Mouse (Mus musculus): ENCODE data around the gene Cpne1. TPM values are rescaled to one million over a fixed set of nuclear protein-coding genes. Genes with fewer than 3 reads are reported as not detected.

Gene Cpne1
- total RNA-seq, 2 experiments from 2014 or later: 14.7 to 34.2 TPM

DNA sequence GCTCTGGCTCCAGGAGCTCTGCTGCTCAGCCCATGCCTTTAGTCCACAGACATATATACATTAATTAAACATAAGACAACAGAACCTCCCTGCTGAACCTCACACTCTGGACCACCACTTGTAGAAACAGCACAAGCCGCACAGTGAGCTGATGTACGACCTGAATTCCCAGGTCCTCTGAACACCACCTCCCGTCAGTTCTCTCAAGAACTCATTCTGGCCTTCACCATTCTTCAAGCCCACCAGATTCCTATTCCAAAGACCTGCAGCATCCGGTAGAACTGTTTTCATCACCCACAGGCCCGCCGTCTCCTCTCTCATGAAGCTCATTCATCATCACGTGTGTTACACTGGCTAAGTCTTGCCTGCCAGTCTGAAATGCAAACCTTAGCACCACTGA, 31.4 kb downstream of the Cpne1 start:
- ATAC-seq (replicated peaks; ENCODE audit: poor library complexity, severe bottlenecking): no peak

DNA sequence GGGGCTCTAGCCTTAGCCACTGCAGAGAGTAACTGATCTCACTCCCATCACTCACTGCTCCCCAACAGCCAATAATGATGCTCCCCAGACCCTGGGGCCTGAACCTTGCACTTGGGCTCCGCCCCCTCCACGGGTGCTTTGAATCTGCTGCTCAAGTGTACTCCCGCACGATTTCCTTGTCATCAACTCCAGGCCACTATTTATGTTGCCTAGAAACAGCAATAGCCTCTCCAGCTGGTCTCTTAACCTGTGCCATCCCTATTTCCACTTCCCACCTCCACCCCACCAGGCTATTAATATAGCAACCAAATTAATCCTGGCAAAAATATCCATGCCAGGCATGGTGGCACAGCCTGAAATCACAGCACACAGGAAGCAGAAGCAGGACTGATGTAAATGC, 32.1 kb downstream of the Cpne1 start:
- ATAC-seq (replicated peaks; ENCODE audit: poor library complexity, severe bottlenecking): 0 out of 2 replicates have a peak, but pooled peaks have one; percentile 17

DNA sequence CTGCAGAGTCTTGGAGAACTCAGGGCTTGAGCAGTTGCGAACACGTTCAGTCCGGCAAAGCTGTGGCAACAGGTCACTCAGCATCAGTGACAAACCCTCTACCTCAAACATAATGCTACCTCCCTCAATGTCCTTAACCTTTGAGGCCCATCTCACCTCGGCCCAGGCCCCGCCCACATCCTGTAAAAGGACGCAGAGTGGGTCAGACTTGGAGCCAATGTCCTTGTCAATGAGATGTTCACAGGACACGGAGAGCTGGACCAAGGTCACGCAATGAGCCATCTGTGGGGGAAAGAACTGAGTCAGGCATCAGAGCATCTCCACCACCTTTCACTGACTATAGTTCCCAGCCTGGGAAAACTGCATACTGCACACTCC, 32.6 kb downstream of the Cpne1 start:
- no peak for ATAC-seq (replicated peaks; ENCODE audit: poor library complexity, severe bottlenecking)

DNA sequence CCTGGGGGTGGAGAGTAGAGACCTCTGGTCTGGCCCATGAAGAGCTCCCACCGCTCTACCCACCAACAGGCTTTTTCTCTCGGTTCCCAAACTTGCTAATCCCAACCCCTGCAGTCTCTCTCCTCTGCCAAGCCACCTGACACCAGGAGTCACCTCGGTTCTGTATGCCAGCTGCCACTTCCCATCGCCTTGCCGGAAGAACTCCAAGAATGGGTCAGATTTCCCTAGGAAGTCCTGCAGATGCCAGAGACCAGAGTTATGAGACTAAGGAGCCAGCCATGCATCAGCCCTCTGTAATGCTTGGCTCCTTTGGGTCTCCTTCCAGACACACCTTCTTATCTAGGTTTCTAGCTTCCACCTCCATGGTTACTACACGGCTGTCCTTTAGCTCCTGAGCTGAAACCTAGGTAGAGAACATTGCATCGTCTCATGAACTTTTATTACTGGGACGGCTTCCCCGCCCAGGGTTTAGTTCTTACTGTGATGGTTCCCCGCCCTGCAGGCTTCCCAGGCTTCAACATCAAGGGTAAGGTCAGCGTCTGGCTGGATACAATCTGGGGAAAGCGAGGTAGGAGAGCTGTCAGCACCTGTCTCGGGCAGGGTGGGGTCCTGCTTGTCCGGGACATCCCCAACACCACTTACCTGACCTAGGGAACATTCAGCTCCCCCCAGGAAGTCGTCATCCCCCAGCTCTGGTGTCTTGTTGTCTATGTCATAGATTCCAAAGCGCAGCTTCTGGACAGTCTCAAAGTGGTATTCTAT, 33.2 kb downstream of the Cpne1 start:
- no peak for ATAC-seq (replicated peaks; ENCODE audit: poor library complexity, severe bottlenecking)

DNA sequence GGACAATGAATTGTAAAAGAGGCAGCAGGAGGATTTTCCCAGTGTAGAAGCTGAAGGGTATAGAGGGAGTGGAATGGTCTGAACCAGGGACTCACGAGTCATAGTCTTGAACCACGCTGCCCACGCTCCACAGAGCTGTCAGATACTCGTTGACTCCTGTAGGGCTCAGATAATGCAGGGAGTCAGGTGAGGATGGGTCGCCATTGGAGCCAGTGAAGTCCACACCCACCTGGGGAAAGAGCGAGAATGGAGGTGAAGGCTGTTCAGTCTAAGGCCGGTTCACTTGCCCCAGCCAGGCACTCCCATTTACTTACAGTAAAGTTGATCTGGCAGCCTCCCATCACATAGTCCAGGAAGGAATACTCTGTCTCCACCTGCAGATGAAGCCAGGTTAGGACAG, 34.3 kb downstream of the Cpne1 start:
- ATAC-seq (replicated peaks; ENCODE audit: poor library complexity, severe bottlenecking): no peak

DNA sequence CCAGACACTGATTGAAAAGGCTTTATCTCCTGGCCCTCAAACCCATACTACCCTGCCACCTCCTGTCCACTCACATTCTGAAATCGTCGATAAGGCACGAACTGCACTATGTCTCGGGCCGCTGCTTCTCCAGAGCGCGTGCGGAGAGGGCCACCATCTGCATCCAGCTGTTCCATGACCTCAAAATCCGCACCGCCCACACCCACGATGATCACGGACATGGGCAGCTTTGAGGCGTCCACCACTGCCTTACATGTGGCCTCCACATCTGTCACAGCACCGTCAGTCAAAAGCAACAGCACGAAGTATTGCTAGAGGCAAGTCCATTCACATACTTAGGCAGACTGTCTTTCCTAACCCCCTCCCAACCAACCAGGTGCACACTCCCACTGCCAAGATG, 38.0 kb downstream of the Cpne1 start:
- no peak for ATAC-seq (replicated peaks; ENCODE audit: poor library complexity, severe bottlenecking)

DNA sequence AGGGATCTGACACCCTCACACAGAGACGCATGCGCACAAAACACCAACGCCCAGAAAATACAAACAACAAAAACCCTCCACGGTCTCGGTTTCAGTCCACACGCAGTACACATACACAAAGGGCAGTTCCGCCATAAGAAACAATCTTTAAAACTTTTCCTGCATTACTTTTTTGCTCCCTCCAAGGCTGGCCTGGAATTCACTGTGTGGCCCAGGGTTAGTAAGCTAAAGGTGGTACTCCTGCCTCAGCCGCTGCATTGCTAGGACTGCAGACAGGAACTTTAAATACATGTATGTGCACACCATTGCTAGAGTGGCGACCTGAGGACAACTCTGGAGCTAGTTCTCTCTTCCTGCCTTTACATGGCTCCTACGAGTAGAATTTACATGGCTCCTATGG, 40.5 kb downstream of the Cpne1 start:
- ATAC-seq (replicated peaks; ENCODE audit: poor library complexity, severe bottlenecking): no peak

DNA sequence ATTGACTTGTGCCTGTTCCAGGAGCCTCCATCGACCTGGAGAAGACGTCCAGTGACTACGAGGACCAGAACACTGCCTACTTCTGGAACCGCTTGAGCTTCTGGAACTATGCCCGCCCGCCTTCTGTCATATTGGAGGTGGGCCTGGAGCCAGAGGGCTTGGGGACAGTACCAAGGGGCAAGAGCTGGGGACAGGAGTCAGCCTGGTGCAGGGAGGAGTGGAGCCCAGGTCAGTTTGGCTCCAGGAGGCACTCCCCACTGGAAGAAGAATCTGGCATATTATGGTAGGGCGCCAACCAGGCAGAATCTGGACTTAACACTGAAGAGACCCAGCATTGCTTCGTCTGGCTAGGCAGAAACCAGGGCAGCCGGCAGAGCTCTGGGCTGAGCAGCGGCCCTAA, 43.8 kb downstream of the Cpne1 start:
- no peak for ATAC-seq (replicated peaks; ENCODE audit: poor library complexity, severe bottlenecking)

DNA sequence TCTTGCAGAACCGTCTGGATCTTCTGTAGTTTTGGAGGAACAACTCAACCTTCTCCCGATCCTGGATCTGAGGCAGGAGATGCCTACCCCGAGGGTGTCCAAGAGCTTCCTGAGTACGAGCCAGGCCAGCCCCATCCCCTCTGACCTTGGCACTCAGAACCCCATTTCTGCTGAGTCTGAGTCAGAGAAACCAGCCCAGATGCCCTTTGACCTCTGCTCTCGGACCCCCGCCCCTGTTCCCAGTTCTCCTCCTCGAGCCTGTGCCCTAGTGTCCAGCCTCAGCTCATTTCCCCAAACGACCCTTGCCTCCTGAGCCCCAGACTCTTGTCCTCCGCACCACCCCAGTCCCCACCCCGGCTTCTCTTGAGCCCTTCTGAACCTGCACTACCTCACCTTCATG, 45.6 kb downstream of the Cpne1 start:
- no peak for ATAC-seq (replicated peaks; ENCODE audit: poor library complexity, severe bottlenecking)

DNA sequence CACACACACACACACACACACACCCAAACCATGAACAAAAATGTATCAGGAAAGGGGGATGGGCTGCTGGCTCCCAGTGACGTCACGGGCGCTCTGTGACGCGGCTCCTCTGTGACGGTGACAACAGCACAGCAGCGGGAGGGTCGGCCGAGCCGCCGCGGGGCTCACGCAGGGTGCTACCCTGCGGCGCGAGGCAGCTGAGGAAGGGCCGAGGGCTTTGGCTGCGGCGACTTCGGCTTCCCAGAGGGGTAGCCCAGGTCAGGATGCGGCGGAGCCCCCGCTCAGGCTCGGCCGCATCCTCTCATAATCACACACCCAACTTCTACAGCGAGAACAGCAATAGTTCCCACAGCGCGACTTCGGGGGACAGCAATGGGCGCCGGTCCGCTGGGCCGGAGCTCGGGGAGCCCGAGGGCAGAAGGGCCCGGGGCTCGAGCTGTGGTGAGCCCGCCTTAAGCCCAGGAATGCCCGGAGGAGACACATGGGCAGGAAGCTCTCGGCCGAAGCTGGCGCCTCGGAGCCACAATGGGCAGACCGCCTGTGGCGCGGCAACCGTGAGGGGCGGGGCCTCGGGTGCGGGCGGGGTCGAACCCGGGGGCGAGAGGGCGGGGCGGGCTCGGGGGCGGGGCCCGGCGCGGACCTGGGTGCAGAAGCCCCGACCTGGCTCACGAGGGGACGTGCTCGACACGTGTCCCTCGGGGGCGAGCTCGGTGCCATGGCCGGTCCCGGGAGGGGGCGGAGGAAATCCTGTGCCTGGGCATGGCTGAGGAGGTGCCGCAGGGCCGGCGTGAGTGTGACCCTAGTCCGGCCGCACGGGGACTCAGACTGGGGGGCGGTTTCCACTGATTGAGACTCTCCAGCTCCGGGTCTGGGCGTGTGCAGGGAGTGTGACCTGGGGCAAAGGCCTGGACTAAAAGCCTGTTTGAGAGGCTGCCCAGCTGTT, 46.4 kb downstream of the Cpne1 start, which contains the start of gene Spag4:
Gene Spag4, plus strand, starts transcription at position 77 of the 943 bp plus-strand sequence.
- peak; percentile 80 for ATAC-seq (replicated peaks; ENCODE audit: poor library complexity, severe bottlenecking)

DNA sequence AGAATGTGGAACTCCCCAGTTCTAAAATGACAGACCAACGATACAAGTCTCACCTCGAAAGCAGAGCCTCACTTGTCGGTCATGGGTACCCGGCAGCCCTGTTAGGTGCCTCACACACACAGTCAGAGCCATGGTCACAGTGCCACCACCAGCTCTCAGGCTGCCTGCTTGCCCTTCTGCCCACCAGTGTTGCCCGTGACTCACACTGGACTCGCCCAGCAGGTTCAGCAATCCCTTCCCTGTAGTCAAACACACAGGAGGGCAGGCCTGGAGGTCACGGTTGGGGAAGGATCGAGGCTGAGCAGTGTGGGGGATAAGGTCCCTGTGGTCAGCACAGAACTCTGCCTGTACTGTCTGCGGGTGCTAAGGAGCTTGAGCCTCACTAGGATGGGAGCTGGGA, 58.9 kb downstream of the Cpne1 start, which contains the start of gene Fer1l4:
Gene Fer1l4, minus strand, starts transcription at position 132 of the 400 bp plus-strand sequence.
- ATAC-seq (replicated peaks; ENCODE audit: poor library complexity, severe bottlenecking): no peak

DNA sequence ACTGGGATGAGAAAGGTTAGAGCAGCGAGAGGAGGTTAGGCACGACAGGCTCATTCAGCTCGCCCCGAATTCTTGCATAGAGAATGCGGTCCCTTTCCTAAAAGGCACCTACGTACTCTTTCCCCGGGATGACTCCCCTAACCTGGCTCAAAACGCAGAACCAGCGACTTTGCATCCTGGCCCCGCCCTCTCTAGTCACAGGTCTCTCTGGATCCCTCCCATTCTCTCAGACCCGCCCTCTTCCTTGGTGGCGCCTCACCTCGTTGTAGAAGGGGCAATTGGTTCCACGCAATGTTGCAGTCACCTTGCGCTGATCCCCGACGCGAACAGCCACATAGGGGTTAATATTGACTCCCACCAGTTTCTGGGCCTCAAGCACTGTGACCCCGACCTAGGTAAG, 63.8 kb downstream of the Cpne1 start:
- peak; percentile 37 for ATAC-seq (replicated peaks; ENCODE audit: poor library complexity, severe bottlenecking)

DNA sequence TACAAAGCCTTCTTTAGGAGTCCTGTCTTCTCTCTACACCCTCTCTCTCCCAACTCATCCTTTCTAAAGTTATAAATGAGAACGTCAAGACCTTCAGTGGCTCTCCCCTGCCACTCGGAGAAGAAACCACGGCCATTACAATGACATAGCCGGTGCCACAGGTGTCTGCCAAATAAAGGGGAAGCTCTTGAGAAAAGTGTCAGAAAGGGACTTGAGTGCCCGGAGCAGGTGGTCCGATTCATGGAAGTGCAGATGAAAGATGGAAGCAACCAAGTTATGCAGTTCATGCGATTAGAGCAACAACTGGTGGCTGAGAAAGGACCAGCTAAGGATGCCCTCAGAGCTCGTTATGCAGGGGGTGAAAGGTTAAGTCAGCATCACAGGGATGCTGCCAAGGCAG, 68.9 kb downstream of the Cpne1 start:
- ATAC-seq (replicated peaks; ENCODE audit: poor library complexity, severe bottlenecking): no peak

DNA sequence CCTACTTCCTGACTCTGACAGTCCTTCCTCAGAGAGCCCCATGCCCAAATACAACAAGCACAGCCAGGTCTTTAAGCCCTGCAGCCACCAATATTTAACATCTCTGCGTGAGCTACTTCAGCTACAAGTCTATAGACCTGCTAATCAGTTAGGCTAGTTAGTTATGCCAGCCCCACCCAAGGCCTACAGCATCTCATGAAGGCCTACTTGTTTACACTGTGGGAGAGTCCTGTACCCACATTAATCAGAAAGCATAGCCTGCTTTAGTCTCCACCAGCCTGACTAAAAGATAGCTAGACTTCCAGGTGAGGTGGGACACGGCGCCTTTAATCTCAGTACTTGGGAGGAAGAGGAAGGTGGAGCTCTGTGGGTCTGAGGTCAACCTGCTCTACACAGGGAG, 72.4 kb downstream of the Cpne1 start:
- no peak for ATAC-seq (replicated peaks; ENCODE audit: poor library complexity, severe bottlenecking)

DNA sequence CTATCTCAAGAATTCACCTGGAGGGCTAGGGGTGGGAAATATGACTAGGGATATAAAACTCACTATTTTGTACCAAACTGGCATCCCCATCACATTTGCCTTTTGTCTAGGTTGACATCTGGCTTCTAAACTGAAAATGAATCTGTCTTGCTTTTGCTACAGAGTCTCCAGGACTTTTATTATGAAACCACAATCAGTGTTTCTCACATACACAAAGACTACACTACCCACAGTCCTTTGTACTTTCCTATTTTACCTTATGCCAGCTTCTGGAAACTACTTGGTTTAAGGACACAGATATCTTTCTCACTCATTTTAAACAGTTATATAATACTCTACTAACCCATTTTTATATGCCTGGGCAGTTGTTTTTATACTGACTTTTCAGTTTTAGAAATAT, 86.3 kb downstream of the Cpne1 start:
- no peak for ATAC-seq (replicated peaks; ENCODE audit: poor library complexity, severe bottlenecking)

Other genes starting within 250 kb of the Cpne1 start
- 37.9 and 39.5 TPM in 2 replicates for gene Uqcc1, start 181.7 kb downstream of the Cpne1 start, total RNA-seq (2014; fragmentation: Nextera tagmentation)
- 66.6 and 71.5 TPM in 2 replicates for gene Uqcc1, start 181.7 kb downstream of the Cpne1 start, total RNA-seq (2017)
- not detected in 2 replicates for gene Gm15557, start 171.2 kb downstream of the Cpne1 start, total RNA-seq (2014; fragmentation: Nextera tagmentation)
- gene Gm15557, start 171.2 kb downstream of the Cpne1 start, total RNA-seq (2017): not detected in 2 replicates
- not detected in 2 replicates for gene Gdf5, start 166.6 kb downstream of the Cpne1 start, total RNA-seq (2014; fragmentation: Nextera tagmentation)
- not detected in 2 replicates for gene Gdf5, start 166.6 kb downstream of the Cpne1 start, total RNA-seq (2017)
- gene Cep250, start 155.5 kb downstream of the Cpne1 start, total RNA-seq (2014; fragmentation: Nextera tagmentation): 33.3 and 44.4 TPM in 2 replicates
- gene Cep250, start 155.5 kb downstream of the Cpne1 start, total RNA-seq (2017): 39.0 and 41.6 TPM in 2 replicates
- gene 6430550D23Rik, start 104.0 kb downstream of the Cpne1 start, total RNA-seq (2014; fragmentation: Nextera tagmentation): 1.4 TPM in 1 of 2 replicates, not detected in the other
- gene 6430550D23Rik, start 104.0 kb downstream of the Cpne1 start, total RNA-seq (2017): 0.30 TPM in 1 of 2 replicates, not detected in the other
- 184 and 197 TPM in 2 replicates for gene Ergic3, start 103.9 kb downstream of the Cpne1 start, total RNA-seq (2014; fragmentation: Nextera tagmentation)
- 78.5 and 96.2 TPM in 2 replicates for gene Ergic3, start 103.9 kb downstream of the Cpne1 start, total RNA-seq (2017)
- not detected in 2 replicates for gene Fer1l4, start 59.0 kb downstream of the Cpne1 start, total RNA-seq (2014; fragmentation: Nextera tagmentation)
- not detected in 2 replicates for gene Fer1l4, start 59.0 kb downstream of the Cpne1 start, total RNA-seq (2017)
- 0.49 and 8.3 TPM in 2 replicates for gene Spag4, start 46.8 kb downstream of the Cpne1 start, total RNA-seq (2014; fragmentation: Nextera tagmentation)
- 1.5 and 4.8 TPM in 2 replicates for gene Spag4, start 46.8 kb downstream of the Cpne1 start, total RNA-seq (2017)
- 28.6 and 49.6 TPM in 2 replicates for gene Rbm12, start within 50 bp of the Cpne1 start, total RNA-seq (2014; fragmentation: Nextera tagmentation)
- gene Rbm12, start within 50 bp of the Cpne1 start, total RNA-seq (2017): 40.2 and 53.5 TPM in 2 replicates
- 11.6 and 29.4 TPM in 2 replicates for gene Gm28036, start 15.1 kb upstream of the Cpne1 start, total RNA-seq (2014; fragmentation: Nextera tagmentation)
- 27.0 and 32.3 TPM in 2 replicates for gene Gm28036, start 15.1 kb upstream of the Cpne1 start, total RNA-seq (2017)
- 174 and 217 TPM in 2 replicates for gene Romo1, start 32.1 kb upstream of the Cpne1 start, total RNA-seq (2014; fragmentation: Nextera tagmentation)
- gene Romo1, start 32.1 kb upstream of the Cpne1 start, total RNA-seq (2017): 28.9 and 38.1 TPM in 2 replicates
- gene Nfs1, start 32.2 kb upstream of the Cpne1 start, total RNA-seq (2014; fragmentation: Nextera tagmentation): 57.3 and 66.6 TPM in 2 replicates
- gene Nfs1, start 32.2 kb upstream of the Cpne1 start, total RNA-seq (2017): 38.8 and 41.6 TPM in 2 replicates
- 317 and 379 TPM in 2 replicates for gene Rbm39, start 68.3 kb upstream of the Cpne1 start, total RNA-seq (2014; fragmentation: Nextera tagmentation)
- 566 and 641 TPM in 2 replicates for gene Rbm39, start 68.3 kb upstream of the Cpne1 start, total RNA-seq (2017)
- 17.1 and 33.3 TPM in 2 replicates for gene Phf20, start 84.5 kb upstream of the Cpne1 start, total RNA-seq (2014; fragmentation: Nextera tagmentation)
- gene Phf20, start 84.5 kb upstream of the Cpne1 start, total RNA-seq (2017): 32.1 and 53.4 TPM in 2 replicates
- 3.4 and 4.0 TPM in 2 replicates for gene Cnbd2, start 200.3 kb upstream of the Cpne1 start, total RNA-seq (2014; fragmentation: Nextera tagmentation)
- gene Cnbd2, start 200.3 kb upstream of the Cpne1 start, total RNA-seq (2017): 2.6 and 6.5 TPM in 2 replicates
- 0.60 and 5.4 TPM in 2 replicates for gene Scand1, start 200.7 kb upstream of the Cpne1 start, total RNA-seq (2014; fragmentation: Nextera tagmentation)
- 20.9 and 28.4 TPM in 2 replicates for gene Scand1, start 200.7 kb upstream of the Cpne1 start, total RNA-seq (2017)

All from granulocyte monocyte progenitor cell, adult 5-6 weeks (primary cell).